ENCODE assay signal across 22 mouse cellular contexts in genomic region chr10:43700371-43701289, GRCm38 (mm10).
A peak's percentile ranks its signal among the peaks of the same experiment; 100 is the strongest.
DNase-seq lines count a peak whose midpoint lies in the region; ATAC-seq and TF ChIP-seq lines count a peak whose summit lies in the region.
"Had no signal": no experiment of that assay in that cellular context is flagged by ENCODE, and none has a peak within 500 bp of the region (broad histone marks: within the 10 kb centered on the region; RNA-seq: fewer than 3 reads in every experiment).

No protein-coding gene starts in this region.

- H3K27ac ChIP-seq in lung, postnatal 0 days (ENCODE audit: low read length): no peak overlapping the region
- H3K27ac ChIP-seq in forebrain, embryonic 16.5 days (ENCODE audit: low read length): no peak overlapping the region
- H3K27ac ChIP-seq: forebrain, embryonic 10.5 days; heart, embryonic 10.5 days; hindbrain, embryonic 15.5 days; layer of hippocampus, adult 2 months had no signal

- H3K4me1 ChIP-seq in lung, postnatal 0 days (ENCODE audit: insufficient read depth, low read depth, low read length): no peaks in the 10 kb centered on the region
- 0 out of 2 replicates have a peak, but pooled peaks cover under 1% of the 10 kb centered on the region for H3K4me1 ChIP-seq in forebrain, embryonic 16.5 days (replicated peaks; ENCODE audit: control insufficient read depth, insufficient read depth, low read length)
- H3K4me1 ChIP-seq: forebrain, embryonic 10.5 days; hindbrain, embryonic 15.5 days had no signal

- H3K4me3 ChIP-seq in lung, postnatal 0 days (ENCODE audit: low read depth, low read length): no peak overlapping the region
- no peak overlapping the region for H3K4me3 ChIP-seq in forebrain, embryonic 16.5 days (replicated peaks; ENCODE audit: low read length)
- H3K4me3 ChIP-seq: forebrain, embryonic 10.5 days; heart, embryonic 10.5 days; hindbrain, embryonic 15.5 days; layer of hippocampus, adult 2 months; megakaryocyte, embryonic 14.5 days had no signal

- peak; percentile 27 to 28 for DNase-seq in cerebellum, postnatal 14 days
- DNase-seq in cerebellum, adult 18-20 months: no peak
- peak; percentile 17 for DNase-seq in lung, postnatal 0 days (ENCODE audit: low spot score)
- no peak for DNase-seq in lung, postnatal 25 days (ENCODE audit: low spot score)
- no peak for DNase-seq in kidney, postnatal 14 days
- DNase-seq: adrenal gland, adult 2 months; cerebellum, adult 9-10 months; forebrain, postnatal 0 days; kidney, adult 9 months; kidney, postnatal 25 days; liver, postnatal 0 days; lung, postnatal 10 days; right cerebral cortex, adult 18-20 months had no signal

- H3K36me3 ChIP-seq in lung, postnatal 0 days (ENCODE audit: insufficient read depth, low read length): no peaks in the 10 kb centered on the region
- no peaks in the 10 kb centered on the region for H3K36me3 ChIP-seq in forebrain, embryonic 16.5 days (ENCODE audit: control insufficient read depth, insufficient read depth)
- H3K36me3 ChIP-seq: forebrain, embryonic 10.5 days; heart, embryonic 10.5 days; hindbrain, embryonic 15.5 days had no signal

- no peaks in the 10 kb centered on the region for H3K9me3 ChIP-seq in lung, postnatal 0 days (ENCODE audit: low read length)
- no peaks in the 10 kb centered on the region for H3K9me3 ChIP-seq in forebrain, embryonic 16.5 days (ENCODE audit: control insufficient read depth, low read length)
- H3K9me3 ChIP-seq: forebrain, embryonic 10.5 days; heart, embryonic 10.5 days; hindbrain, embryonic 15.5 days had no signal

- TF ChIP-seq CTCF in lung, postnatal 0 days (IDR thresholded peaks at IDR 0.05): no peak

- no peaks in the 10 kb centered on the region for H3K27me3 ChIP-seq in lung, postnatal 0 days (replicated peaks; ENCODE audit: insufficient read depth, low read length)
- no peaks in the 10 kb centered on the region for H3K27me3 ChIP-seq in forebrain, embryonic 16.5 days (replicated peaks; ENCODE audit: control insufficient read depth, insufficient read depth, low read length)
- H3K27me3 ChIP-seq: hindbrain, embryonic 15.5 days had no signal

- H3K9ac ChIP-seq in lung, postnatal 0 days (replicated peaks; ENCODE audit: low read depth): no peak overlapping the region
- no peak overlapping the region for H3K9ac ChIP-seq in forebrain, embryonic 16.5 days (replicated peaks; ENCODE audit: low read depth, low read length)
- H3K9ac ChIP-seq: forebrain, postnatal 0 days; hindbrain, embryonic 15.5 days; liver, postnatal 0 days had no signal

- 77% methylated on average over 13 of the region's 13 CpGs for WGBS in lung, postnatal 0 days
- 89% methylated on average over 13 of the region's 13 CpGs for WGBS in forebrain, embryonic 16.5 days

- H3K4me2 ChIP-seq in lung, postnatal 0 days (replicated peaks; ENCODE audit: low read depth, low read length): no peak overlapping the region
- no peak overlapping the region for H3K4me2 ChIP-seq in forebrain, embryonic 16.5 days (ENCODE audit: low read length)
- H3K4me2 ChIP-seq: hindbrain, embryonic 15.5 days had no signal

- ATAC-seq in lung, postnatal 0 days: no peak
- ATAC-seq in megakaryocyte progenitor cell, adult 5-6 weeks (replicated peaks; ENCODE audit: poor library complexity): peak; percentile 27; the same call in 1 of the 2 replicates
- ATAC-seq in forebrain, embryonic 16.5 days: no peak
- ATAC-seq: CD4-positive, CD25-positive, alpha-beta regulatory T cell, adult 4 months; forebrain, postnatal 0 days; midbrain, embryonic 16.5 days had no signal

- TF ChIP-seq EP300 in lung, postnatal 0 days (IDR thresholded peaks at IDR 0.05): no peak

Comparison
In these comparisons a context has a peak if more than half of its experiments do, and no peak if none do; other contexts are left out.
1. DNase-seq: peak in cerebellum, postnatal 14 days (2 of 2) and lung, postnatal 0 days (single experiment); none in cerebellum, adult 18-20 months (0 of 2), lung, postnatal 25 days (single experiment) and kidney, postnatal 14 days (single experiment).